In the genomic region with DNA sequence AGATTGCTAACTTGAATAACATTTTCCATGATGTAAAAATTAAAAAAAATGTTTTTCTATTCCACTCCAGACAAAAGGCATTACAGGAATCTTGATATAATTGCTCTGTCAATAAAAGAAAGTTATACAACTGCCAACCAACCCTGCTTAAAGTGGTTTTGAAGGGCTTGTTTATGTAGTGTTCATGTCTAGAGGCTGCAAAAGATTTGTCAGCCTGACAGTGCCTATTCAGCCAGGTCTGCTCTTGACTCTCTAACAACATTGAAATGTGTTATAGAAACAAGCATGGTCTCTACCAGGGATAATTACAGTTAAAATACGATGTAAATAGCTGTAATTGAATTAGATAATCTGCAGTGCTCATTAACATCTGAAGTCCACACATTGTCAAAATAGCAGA, we compare ENCODE assay signal across 20 mouse cellular contexts.
DNase-seq lines count a peak whose midpoint lies in the region; ATAC-seq and TF ChIP-seq lines count a peak whose summit lies in the region.
"Had no signal": no experiment of that assay in that cellular context is flagged by ENCODE, and none has a peak within 500 bp of the region (broad histone marks: within the 10 kb centered on the region; RNA-seq: fewer than 3 reads in every experiment).

No protein-coding gene starts in this region.

- TF ChIP-seq POLR2A in cerebellum, adult 2 months (IDR thresholded peaks at IDR 0.05; ENCODE audit: borderline replicate concordance, insufficient read depth, low read length) = no peak

- peak; percentile 99 for TF ChIP-seq EP300 in lung, postnatal 0 days (IDR thresholded peaks at IDR 0.05)

- H3K9ac ChIP-seq in lung, embryonic 15.5 days = no peak overlapping the region
- H3K9ac ChIP-seq in forebrain, embryonic 13.5 days = no peak overlapping the region
- H3K9ac ChIP-seq in lung, postnatal 0 days (replicated peaks; ENCODE audit: low read depth) = no peak overlapping the region
- H3K9ac ChIP-seq: embryonic facial prominence, embryonic 12.5 days; hindbrain, embryonic 14.5 days; liver, postnatal 0 days had no signal

- 0 out of 2 replicates have a peak, but pooled peaks have one; percentile 62 for ATAC-seq in lung, embryonic 15.5 days (ENCODE audit: borderline replicate concordance, extremely low read depth, low FRiP score, low TSS enrichment)
- peak; percentile 97 for ATAC-seq in forebrain, embryonic 13.5 days
- ATAC-seq in lung, postnatal 0 days = peak; percentile 93
- ATAC-seq: liver, postnatal 0 days had no signal

- no peak overlapping the region for H3K4me3 ChIP-seq in lung, embryonic 15.5 days
- no peak overlapping the region for H3K4me3 ChIP-seq in forebrain, embryonic 13.5 days
- H3K4me3 ChIP-seq in lung, postnatal 0 days (ENCODE audit: low read depth, low read length) = no peak overlapping the region
- H3K4me3 ChIP-seq in cerebellum, adult 2 months (replicated peaks; ENCODE audit: insufficient read depth, low read depth, low read length) = no peak overlapping the region
- H3K4me3 ChIP-seq: embryonic facial prominence, embryonic 12.5 days; erythroblast, embryonic 14.5 days; heart, embryonic 10.5 days had no signal

- H3K4me2 ChIP-seq in lung, embryonic 15.5 days = no peak overlapping the region
- H3K4me2 ChIP-seq in forebrain, embryonic 13.5 days = no peak overlapping the region
- no peak overlapping the region for H3K4me2 ChIP-seq in lung, postnatal 0 days (replicated peaks; ENCODE audit: low read depth, low read length)
- H3K4me2 ChIP-seq: embryonic facial prominence, embryonic 12.5 days; hindbrain, embryonic 14.5 days had no signal

- H3K4me1 ChIP-seq in lung, embryonic 15.5 days = no peaks in the 10 kb centered on the region
- peaks cover 5% of the 10 kb centered on the region; the same call in 1 of the 2 replicates for H3K4me1 ChIP-seq in forebrain, embryonic 13.5 days
- H3K4me1 ChIP-seq in lung, postnatal 0 days (ENCODE audit: insufficient read depth, low read depth, low read length) = no peaks in the 10 kb centered on the region
- no peaks in the 10 kb centered on the region for H3K4me1 ChIP-seq in cerebellum, adult 2 months (ENCODE audit: control insufficient read depth, insufficient read depth, low read length)
- H3K4me1 ChIP-seq: embryonic facial prominence, embryonic 12.5 days; heart, embryonic 10.5 days had no signal

- no peaks in the 10 kb centered on the region for H3K9me3 ChIP-seq in lung, embryonic 15.5 days
- H3K9me3 ChIP-seq in forebrain, embryonic 13.5 days (replicated peaks) = no peaks in the 10 kb centered on the region
- H3K9me3 ChIP-seq in lung, postnatal 0 days (ENCODE audit: low read length) = no peaks in the 10 kb centered on the region
- H3K9me3 ChIP-seq: embryonic facial prominence, embryonic 12.5 days; heart, embryonic 10.5 days had no signal

- no peak overlapping the region for H3K27ac ChIP-seq in lung, embryonic 15.5 days
- H3K27ac ChIP-seq in forebrain, embryonic 13.5 days = no peak overlapping the region
- H3K27ac ChIP-seq in lung, postnatal 0 days (ENCODE audit: low read length) = no peak overlapping the region
- no peak overlapping the region for H3K27ac ChIP-seq in cerebellum, adult 2 months (ENCODE audit: insufficient read depth, low read length)
- H3K27ac ChIP-seq: embryonic facial prominence, embryonic 12.5 days; heart, embryonic 10.5 days; hindbrain, embryonic 14.5 days had no signal

- no peak for DNase-seq in lung, postnatal 4 days
- peak; percentile 69 for DNase-seq in lung, postnatal 0 days (ENCODE audit: low spot score)
- no peak for DNase-seq in right cerebral cortex, adult 2 months (ENCODE audit: low spot score in 2 of 2)
- no peak for DNase-seq in gastrocnemius, postnatal 10 days
- no peak for DNase-seq in cerebellum, adult 2 months
- DNase-seq: adrenal gland, adult 2 months; cerebellum, adult 9-11 months; heart, postnatal 4 days; kidney, adult 8-10 months; kidney, postnatal 14 days; liver, postnatal 0 days; midbrain, embryonic 14.5 days; right cerebral cortex, postnatal 25 days; spleen, adult 18-20 months had no signal

- H3K36me3 ChIP-seq in lung, embryonic 15.5 days = no peaks in the 10 kb centered on the region
- no peaks in the 10 kb centered on the region for H3K36me3 ChIP-seq in forebrain, embryonic 13.5 days (ENCODE audit: poor library complexity, severe bottlenecking)
- no peaks in the 10 kb centered on the region for H3K36me3 ChIP-seq in lung, postnatal 0 days (ENCODE audit: insufficient read depth, low read length)
- H3K36me3 ChIP-seq: embryonic facial prominence, embryonic 12.5 days; heart, embryonic 10.5 days had no signal

- no peaks in the 10 kb centered on the region for H3K27me3 ChIP-seq in lung, embryonic 15.5 days
- H3K27me3 ChIP-seq in forebrain, embryonic 13.5 days = peaks cover 6% of the 10 kb centered on the region; the same call in 1 of the 2 replicates
- H3K27me3 ChIP-seq in lung, postnatal 0 days (replicated peaks; ENCODE audit: insufficient read depth, low read length) = no peaks in the 10 kb centered on the region
- H3K27me3 ChIP-seq in cerebellum, adult 2 months (ENCODE audit: control insufficient read depth, insufficient read depth, low read length) = no peaks in the 10 kb centered on the region
- H3K27me3 ChIP-seq: embryonic facial prominence, embryonic 12.5 days had no signal

- no peak for TF ChIP-seq CTCF in lung, postnatal 0 days (IDR thresholded peaks at IDR 0.05)
- TF ChIP-seq CTCF in cerebellum, adult 2 months (IDR thresholded peaks at IDR 0.05; ENCODE audit: borderline replicate concordance, insufficient read depth, low read depth, low read length) = no peak

- WGBS in lung, embryonic 15.5 days = 27% methylated on average over 1 of the region's 1 CpGs
- 24% methylated on average over 1 of the region's 1 CpGs for WGBS in forebrain, embryonic 13.5 days
- 37% methylated on average over 1 of the region's 1 CpGs for WGBS in lung, postnatal 0 days
- 57% methylated on average over 1 of the region's 1 CpGs for WGBS in cerebellum, adult 2 months
